Mouse (Mus musculus) olfactory bulb, adult 2 months (tissue): Measurements from ENCODE around the gene Fam136a. TPM values are rescaled to one million over a fixed set of nuclear protein-coding genes. Genes with fewer than 3 reads are reported as not detected.

Source experiments
- H3K27ac ChIP-seq: fragments of 200-500 bp; 2 replicates; pipeline ENCODE4 v1.5.1; 2012; ENCODE audit warnings: low read depth, low read length; ENCODE audit not compliant: insufficient read depth
- H3K4me1 ChIP-seq: fragments of 200-500 bp; 2 replicates; pipeline ENCODE4 v1.6.1; 2012; ENCODE audit warnings: low read length; ENCODE audit not compliant: control insufficient read depth, insufficient read depth
- H3K4me3 ChIP-seq: fragments of 200-500 bp; 2 replicates; pipeline ENCODE4 v1.5.1; 2012; ENCODE audit warnings: mild to moderate bottlenecking, low read depth, low read length, moderate library complexity; ENCODE audit not compliant: insufficient read depth
- CTCF ChIP-seq: fragments of 200-500 bp; IDR thresholded peaks from 2 replicates; pipeline ENCODE4 v1.5.1; 2012; ENCODE audit warnings: low read depth, mild to moderate bottlenecking, low read length, moderate library complexity; ENCODE audit not compliant: insufficient read depth
- POLR2A ChIP-seq: fragments of 200-500 bp; IDR thresholded peaks from 2 replicates; pipeline ENCODE4 v1.6.1; 2012; ENCODE audit warnings: mild to moderate bottlenecking, low read depth, low read length, moderate library complexity; ENCODE audit not compliant: insufficient read depth
- WGBS: fragments of 180-500 bp; shearing (Covaris S2); methylation state at CpG from one replicate; pipeline ENCODE4 v1.1.7; 2018; 5-methylcytosine and 5-hydroxymethylcytosine counted together
- polyA plus RNA-seq: library from polyadenylated mRNA; stranded (reverse); fragments of >200 nt; gene quantifications from 2 replicates; pipeline ENCODE4 v1.2.4, GENCODE M21; 2012; ENCODE audit warnings: low replicate concordance; ENCODE audit not compliant: missing spikeins, insufficient read depth, insufficient read length

Fam136a gene
- polyA plus RNA-seq: not detected in 2 replicates

GRCm38 (mm10) chr6:86365371-86366124 lies at the start of gene Fam136a:
Gene Fam136a, plus strand, starts transcription at chr6:86365646.
- peak within 1 kb of the TSS; percentile 80 for H3K4me3 ChIP-seq
- peaks cover 9% of the 10 kb centered on the region for H3K4me1 ChIP-seq
- WGBS: under 1% methylated on average over 76 of the region's 76 CpGs
- peak; percentile 93 for TF ChIP-seq CTCF
- peak; percentile 63 for TF ChIP-seq POLR2A
- H3K27ac ChIP-seq: peak within 1 kb of the TSS; percentile 88

- Histone ChIP-seq H3K27ac (no peak overlapping the region), H3K4me3 (no peak overlapping the region), H3K4me1 (peaks cover 3% of the 10 kb centered on the region)
- WGBS: 22% methylated on average over 1 of the region's 1 CpGs
- TF ChIP-seq CTCF (no peak), POLR2A (no peak)
These were observed 48.4 kb upstream of the Fam136a start for GRCm38 (mm10) chr6:86317066-86317465.

GRCm38 (mm10) chr6:86318855-86319254 lies 46.6 kb upstream of the Fam136a start:
- 51% methylated on average over 4 of the region's 4 CpGs for WGBS
- no peak for TF ChIP-seq POLR2A
- no peak for TF ChIP-seq CTCF

GRCm38 (mm10) chr6:86322031-86322563 lies 43.3 kb upstream of the Fam136a start:
- Histone ChIP-seq H3K27ac (no peak overlapping the region), H3K4me1 (peaks cover 9% of the 10 kb centered on the region), H3K4me3 (no peak overlapping the region)
- TF ChIP-seq POLR2A (no peak), CTCF (no peak)
- 69% methylated on average over 5 of the region's 5 CpGs for WGBS

More at GRCm38 (mm10) chr6:86318855-86319254, 46.6 kb upstream of the Fam136a start:
- Histone ChIP-seq H3K4me3 (no peak overlapping the region), H3K27ac (peak overlapping the region; percentile 21), H3K4me1 (peaks cover 4% of the 10 kb centered on the region)

- Histone ChIP-seq H3K4me3 (no peak overlapping the region), H3K4me1 (peaks cover 9% of the 10 kb centered on the region), H3K27ac (no peak overlapping the region)
- TF ChIP-seq POLR2A (no peak), CTCF (no peak)
- WGBS: 89% methylated on average over 9 of the region's 9 CpGs
These were observed 42.5 kb upstream of the Fam136a start for GRCm38 (mm10) chr6:86322991-86323390.

- TF ChIP-seq POLR2A: no peak
- no peak for TF ChIP-seq CTCF
- Histone ChIP-seq H3K4me1 (peaks cover 6% of the 10 kb centered on the region; the same call in 1 of the 2 replicates), H3K4me3 (no peak overlapping the region), H3K27ac (no peak overlapping the region)
- 57% methylated on average over 3 of the region's 3 CpGs for WGBS
These were observed 41.0 kb upstream of the Fam136a start for GRCm38 (mm10) chr6:86324400-86324799.

- Histone ChIP-seq H3K27ac (no peak overlapping the region), H3K4me3 (no peak overlapping the region), H3K4me1 (peaks cover 6% of the 10 kb centered on the region; the same call in 1 of the 2 replicates)
- WGBS: 80% methylated on average over 5 of the region's 5 CpGs
- TF ChIP-seq CTCF (no peak), POLR2A (no peak)
These were observed 39.8 kb upstream of the Fam136a start for GRCm38 (mm10) chr6:86325646-86326045.

GRCm38 (mm10) chr6:86326866-86327265 lies 38.6 kb upstream of the Fam136a start:
- H3K4me3 ChIP-seq: no peak overlapping the region
- WGBS: 96% methylated on average over 18 of the region's 18 CpGs
- H3K27ac ChIP-seq: no peak overlapping the region
- no peak for TF ChIP-seq POLR2A
- no peak for TF ChIP-seq CTCF
- peaks cover 6% of the 10 kb centered on the region; the same call in 1 of the 2 replicates for H3K4me1 ChIP-seq

- H3K27ac ChIP-seq: no peak overlapping the region
- TF ChIP-seq CTCF: no peak
- no peak for TF ChIP-seq POLR2A
- peaks cover 6% of the 10 kb centered on the region; the same call in 1 of the 2 replicates for H3K4me1 ChIP-seq
- no peak overlapping the region for H3K4me3 ChIP-seq
- 54% methylated on average over 3 of the region's 3 CpGs for WGBS
These were observed 37.1 kb upstream of the Fam136a start for GRCm38 (mm10) chr6:86328369-86328768.
